Mouse (Mus musculus) left cerebral cortex, adult 11 months (tissue): ENCODE data around the gene Prdx4.
"Not testable (repeated sequence)": the region's sequence is repeated elsewhere in the genome, so short reads cannot be mapped to it uniquely, and the experiment has no call there.

Experiments
- DNase-seq: peaks from one replicate; pipeline ENCODE4 v3.0.0; 2022; ENCODE audit warnings: low spot score

The Prdx4 gene

DNA sequence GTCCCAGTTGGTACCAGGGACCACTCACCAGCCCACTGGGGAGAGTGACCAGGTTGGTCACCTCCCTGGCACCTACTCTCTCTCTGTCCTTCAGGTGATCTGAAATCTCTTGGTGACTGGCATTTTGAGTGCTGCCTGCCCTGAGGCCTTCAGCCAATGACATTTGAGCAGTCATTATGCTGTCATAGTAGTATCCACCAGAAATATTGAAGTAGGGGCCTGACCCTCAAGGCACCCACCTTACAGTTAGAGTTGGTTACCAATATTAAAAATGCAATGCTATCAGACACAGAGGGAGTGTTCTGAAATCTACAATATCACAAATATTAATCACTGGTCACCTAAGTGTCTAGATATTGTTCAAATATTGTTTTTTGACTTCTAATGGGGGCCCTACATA lies at the start of gene Prdx4:
Prdx4 (minus strand) TSS at position 101 of the 400 bp plus-strand sequence.
- no peak for DNase-seq

GRCm38 (mm10) chrX:155376538-155376937 lies 36.0 kb upstream of the Prdx4 start:
- peak; percentile 3 for DNase-seq

- no peak for DNase-seq
These were observed 34.9 kb upstream of the Prdx4 start for GRCm38 (mm10) chrX:155375458-155375857.

GRCm38 (mm10) chrX:155370110-155370509 lies 29.6 kb upstream of the Prdx4 start:
- not testable (repeated sequence) for DNase-seq

DNA sequence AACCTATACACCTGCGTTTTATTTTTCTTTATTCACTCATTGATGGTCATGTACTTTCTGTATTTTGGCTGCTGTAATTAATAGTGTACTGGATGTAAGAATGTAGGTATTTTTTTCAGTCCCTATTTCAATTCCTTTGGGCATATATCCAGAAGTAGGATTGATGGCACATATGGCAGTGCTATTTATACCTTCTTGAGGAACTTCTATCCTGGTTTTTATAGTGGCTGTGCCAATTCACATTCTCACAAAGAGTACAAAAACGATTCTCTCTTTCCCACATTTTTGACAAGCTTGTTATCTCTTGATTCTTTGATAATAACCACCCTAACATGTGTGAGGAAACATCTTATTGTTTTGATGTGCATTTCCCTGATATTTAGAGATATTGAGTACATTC lies 24.5 kb upstream of the Prdx4 start:
- peak; percentile 1 for DNase-seq

- no peak for DNase-seq
These were observed 5.7 kb upstream of the Prdx4 start for GRCm38 (mm10) chrX:155346249-155346648.

GRCm38 (mm10) chrX:155337905-155338721 lies 2.4 kb downstream of the Prdx4 start:
- DNase-seq = peak; percentile 51

- DNase-seq = no peak
These were observed 3.0 kb downstream of the Prdx4 start for GRCm38 (mm10) chrX:155337567-155337904.

- no peak for DNase-seq
These were observed 22.5 kb downstream of the Prdx4 start for GRCm38 (mm10) chrX:155318005-155318404.

GRCm38 (mm10) chrX:155306390-155306789 lies 34.2 kb downstream of the Prdx4 start:
- DNase-seq = no peak

DNA sequence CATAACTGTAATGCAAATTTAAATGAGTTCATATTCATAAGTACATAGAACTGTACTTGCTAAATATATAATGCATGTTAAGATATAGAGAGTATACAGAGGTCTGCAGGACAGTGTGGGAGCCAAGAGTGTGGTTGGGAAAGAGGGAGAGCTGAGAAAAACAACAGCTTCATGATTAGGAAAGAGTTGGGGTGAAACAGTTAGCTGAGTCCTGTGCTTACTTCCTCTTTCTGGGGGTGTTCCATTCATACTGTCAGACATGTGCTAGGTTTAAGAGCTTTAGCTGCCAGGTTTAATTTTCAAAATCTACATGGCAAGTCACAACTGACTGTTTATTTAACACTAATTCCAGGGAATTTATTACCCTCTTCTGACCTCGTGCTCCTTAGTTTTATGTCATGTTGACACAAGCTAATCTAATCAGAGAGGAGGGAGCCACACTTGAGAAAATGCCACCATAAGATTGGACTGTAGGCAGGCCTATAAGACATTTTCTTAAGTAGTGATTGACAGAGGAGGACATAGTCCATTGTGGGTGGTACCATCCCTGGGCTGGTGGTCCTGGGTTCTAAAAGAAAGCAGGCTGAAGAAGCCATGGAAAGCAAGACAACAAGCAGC lies 60.0 kb downstream of the Prdx4 start:
- no peak for DNase-seq

- no peak for DNase-seq
These were observed 62.1 kb downstream of the Prdx4 start for GRCm38 (mm10) chrX:155278483-155278882.
